Comparison of ENCODE assay signal across 8 mouse cellular contexts in genomic region chr11:61578983-61579877, GRCm38 (mm10). TPM values are rescaled to one million over a fixed set of nuclear protein-coding genes. Genes with fewer than 3 reads are reported as not detected.
DNase-seq lines count a peak whose midpoint lies in the region; ATAC-seq and TF ChIP-seq lines count a peak whose summit lies in the region.

Epn2 (minus strand) TSS chr11:61579687.

- H3K27me3 ChIP-seq in embryonic facial prominence, embryonic 10.5 days (replicated peaks; ENCODE audit: low read depth, poor library complexity, severe bottlenecking): no peaks in the 10 kb centered on the region
- no peaks in the 10 kb centered on the region for H3K27me3 ChIP-seq in limb, embryonic 14.5 days (ENCODE audit: control insufficient read depth, insufficient read depth, low read length)
- no peaks in the 10 kb centered on the region for H3K27me3 ChIP-seq in midbrain, postnatal 0 days (ENCODE audit: insufficient read depth, low read length)

- WGBS in embryonic facial prominence, embryonic 10.5 days: under 1% methylated on average over 93 of the region's 93 CpGs
- WGBS in limb, embryonic 14.5 days: under 1% methylated on average over 64 of the region's 93 CpGs
- WGBS in midbrain, postnatal 0 days: under 1% methylated on average over 57 of the region's 93 CpGs

- peak within 1 kb of the TSS; percentile 93 for H3K27ac ChIP-seq in embryonic facial prominence, embryonic 10.5 days (replicated peaks)
- peak within 1 kb of the TSS; percentile 86 for H3K27ac ChIP-seq in limb, embryonic 14.5 days (replicated peaks; ENCODE audit: low read depth, low read length)
- H3K27ac ChIP-seq in midbrain, postnatal 0 days (ENCODE audit: low read depth, low read length): peak within 1 kb of the TSS; percentile 90

- peak within 1 kb of the TSS; percentile 60 for H3K4me2 ChIP-seq in limb, embryonic 14.5 days (replicated peaks; ENCODE audit: low read depth, low read length, severe bottlenecking)
- peak within 1 kb of the TSS; percentile 73 for H3K4me2 ChIP-seq in midbrain, postnatal 0 days (ENCODE audit: low read depth, low read length, poor library complexity, severe bottlenecking)

- peak within 1 kb of the TSS; percentile 78 for H3K9ac ChIP-seq in limb, embryonic 14.5 days (ENCODE audit: low read depth, low read length, severe bottlenecking)
- H3K9ac ChIP-seq in midbrain, postnatal 0 days (replicated peaks; ENCODE audit: low read length, poor library complexity, severe bottlenecking): peak within 1 kb of the TSS; percentile 92

- peak; percentile 58 for TF ChIP-seq CTCF in midbrain, postnatal 0 days (IDR thresholded peaks at IDR 0.05)

- peaks cover 8% of the 10 kb centered on the region for H3K36me3 ChIP-seq in embryonic facial prominence, embryonic 10.5 days (replicated peaks)
- H3K36me3 ChIP-seq in limb, embryonic 14.5 days (ENCODE audit: control insufficient read depth, insufficient read depth, low read length): no peaks in the 10 kb centered on the region
- H3K36me3 ChIP-seq in midbrain, postnatal 0 days (ENCODE audit: insufficient read depth, low read length): no peaks in the 10 kb centered on the region

- no peaks in the 10 kb centered on the region for H3K9me3 ChIP-seq in embryonic facial prominence, embryonic 10.5 days
- peaks cover 7% of the 10 kb centered on the region; the same call in 1 of the 2 replicates for H3K9me3 ChIP-seq in limb, embryonic 14.5 days (ENCODE audit: control insufficient read depth, low read length)
- H3K9me3 ChIP-seq in midbrain, postnatal 0 days (ENCODE audit: low read length): no peaks in the 10 kb centered on the region

- DNase-seq in 3T3-L1 (ENCODE audit: low read depth, low spot score): peak; percentile 67
- DNase-seq in adrenal gland, postnatal 14 days: peak; percentile 90
- DNase-seq in embryonic facial prominence, embryonic 10.5 days (ENCODE audit: low spot score): peak; percentile 92
- DNase-seq in heart, adult 18-20 months: peak; percentile 85 to 89
- DNase-seq in kidney, adult 8-10 months: peak; percentile 66 to 71
- DNase-seq in limb, embryonic 14.5 days (ENCODE audit: low spot score): peak; percentile 55
- DNase-seq in midbrain, postnatal 0 days (ENCODE audit: low spot score): peak; percentile 78
- peak; percentile 26 to 47 for DNase-seq in spleen, postnatal 14 days (ENCODE audit: low spot score in 2 of 2)

- H3K4me3 ChIP-seq in embryonic facial prominence, embryonic 10.5 days: peak within 1 kb of the TSS; percentile 95
- H3K4me3 ChIP-seq in limb, embryonic 14.5 days (replicated peaks; ENCODE audit: low read length): peak within 1 kb of the TSS; percentile 81
- peak within 1 kb of the TSS; percentile 97 for H3K4me3 ChIP-seq in midbrain, postnatal 0 days (ENCODE audit: low read depth, low read length)

- H3K4me1 ChIP-seq in embryonic facial prominence, embryonic 10.5 days: peaks cover 21% of the 10 kb centered on the region
- peaks cover 14% of the 10 kb centered on the region for H3K4me1 ChIP-seq in limb, embryonic 14.5 days (ENCODE audit: control insufficient read depth, insufficient read depth, low read length)
- 0 out of 2 replicates have a peak, but pooled peaks cover 7% of the 10 kb centered on the region for H3K4me1 ChIP-seq in midbrain, postnatal 0 days (ENCODE audit: insufficient read depth, low read length)

- TF ChIP-seq POLR2A in limb, embryonic 14.5 days (IDR thresholded peaks at IDR 0.05; ENCODE audit: borderline replicate concordance, extremely low read depth, insufficient read depth, insufficient read length): no peak

- peak; percentile 90 for ATAC-seq in limb, embryonic 14.5 days (ENCODE audit: low FRiP score, low read depth)
- ATAC-seq in midbrain, postnatal 0 days (ENCODE audit: low FRiP score): peak; percentile 87

RNA-seq across cellular contexts. Expression of gene Epn2, which starts in this region (rescaled TPM):
- total RNA-seq in adrenal gland, postnatal 14 days (2021): 35.2 and 38.7 TPM in 2 replicates
- polyA plus RNA-seq in embryonic facial prominence, embryonic 10.5 days (2016; fragmentation: Nextera tagmentation; extraction: Ambion mirVana): 24.7 and 25.4 TPM in 2 replicates
- 10 to 100 TPM; 24.5 to 28.1 TPM for total RNA-seq in heart, adult 18-20 months (2021)
- polyA plus RNA-seq in limb, embryonic 14.5 days (2012; rRNA removed): 35.1 and 40.6 TPM in 2 replicates
- polyA plus RNA-seq in limb, embryonic 14.5 days (2014; fragmentation: Nextera tagmentation; extraction: Ambion mirVana): 31.1 and 39.8 TPM in 2 replicates
- 74.3 and 86.4 TPM in 2 replicates for total RNA-seq in midbrain, postnatal 0 days (2014; rRNA removed)
- 67.9 and 74.9 TPM in 2 replicates for polyA plus RNA-seq in midbrain, postnatal 0 days (2015; fragmentation: Nextera tagmentation; extraction: Ambion mirVana)

Comparison
In these comparisons a context has a peak if more than half of its experiments do, and no peak if none do; other contexts are left out.
1. Peak in every context shown above with its lines: DNase-seq, ATAC-seq, H3K4me3 ChIP-seq and H3K27ac ChIP-seq.
2. DNase-seq: peak in every context shown above with its lines; median percentile 92 in embryonic facial prominence, embryonic 10.5 days; 90 in adrenal gland, postnatal 14 days; 87 in heart, adult 18-20 months; 78 in midbrain, postnatal 0 days; 68 in kidney, adult 8-10 months; 67 in 3T3-L1; 55 in limb, embryonic 14.5 days; 36 in spleen, postnatal 14 days.